Mouse (Mus musculus): ENCODE results near the gene 2610507B11Rik. TPM values are rescaled to one million over a fixed set of nuclear protein-coding genes. Genes with fewer than 3 reads are reported as not detected.

The 2610507B11Rik gene
- polyA plus RNA-seq, 1 experiment from 2014 or later: 67.2 TPM

GRCm38 (mm10) chr11:78327215-78327614, 65.7 kb downstream of the 2610507B11Rik start:
- ATAC-seq (ENCODE audit: low FRiP score): no peak
- Histone ChIP-seq H3K4me1 (replicated peaks) (peaks cover 32% of the 10 kb centered on the region), H3K9me3 (no peaks in the 10 kb centered on the region), H3K36me3 (peaks cover 4% of the 10 kb centered on the region), H3K4me2 (no peak overlapping the region), H3K9ac (no peak overlapping the region), H3K27ac (no peak overlapping the region), H3K27me3 (no peaks in the 10 kb centered on the region), H3K4me3 (no peak overlapping the region)
- 93% methylated on average over 4 of the region's 4 CpGs for WGBS

DNA sequence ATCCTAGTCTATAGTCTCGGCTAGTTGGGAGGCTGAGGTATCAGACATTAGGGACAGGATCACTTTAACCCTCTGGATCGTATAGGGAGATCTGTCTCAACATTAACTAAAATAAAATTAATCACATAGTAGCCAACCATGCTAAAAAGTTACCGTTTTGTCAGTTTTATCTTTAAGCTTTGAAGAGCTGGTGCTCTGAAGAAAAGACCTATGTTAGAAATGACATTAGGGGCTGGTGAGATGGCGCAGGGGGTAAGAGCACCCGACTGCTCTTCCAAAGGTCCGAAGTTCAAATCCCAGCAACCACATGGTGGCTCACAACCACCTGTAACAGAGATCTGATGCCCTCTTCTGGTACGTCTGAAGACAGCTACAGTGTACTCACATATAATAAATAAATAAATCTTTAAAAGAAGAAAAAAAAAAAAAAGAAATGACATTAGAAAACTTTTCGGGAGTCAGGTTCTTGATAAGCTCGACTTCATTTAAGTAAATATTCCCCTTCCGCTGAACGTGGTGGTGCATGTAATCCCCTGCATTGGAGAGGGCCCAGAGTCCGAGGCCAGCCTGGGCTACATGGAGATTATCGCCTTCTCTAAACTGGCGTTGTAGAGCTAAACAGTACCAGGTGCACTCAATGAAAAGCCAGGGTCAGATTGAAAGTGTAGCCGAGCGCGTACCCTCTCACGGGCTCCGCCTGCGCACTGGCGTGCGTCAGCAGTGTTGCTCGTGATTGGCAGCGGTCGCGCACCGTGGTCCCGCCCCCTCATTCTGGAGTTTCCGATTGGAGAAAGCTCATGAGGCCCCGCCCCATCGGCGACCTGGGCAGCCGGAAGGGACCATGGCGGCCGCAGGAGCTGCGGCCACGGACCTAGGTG, 66.3 kb downstream of the 2610507B11Rik start, which contains the start of gene Pigs:
Gene Pigs, plus strand, starts transcription at position 782 of the 878 bp plus-strand sequence.
- peaks cover 26% of the 10 kb centered on the region for H3K4me1 ChIP-seq (replicated peaks)
- H3K27me3 ChIP-seq: no peaks in the 10 kb centered on the region
- peaks cover 11% of the 10 kb centered on the region for H3K36me3 ChIP-seq
- peak within 1 kb of the TSS; percentile 91 for H3K9ac ChIP-seq
- peak; percentile 95 for ATAC-seq (ENCODE audit: low FRiP score)
- peak within 1 kb of the TSS; percentile 64 for H3K27ac ChIP-seq
- H3K4me2 ChIP-seq: peak within 1 kb of the TSS; percentile 92
- H3K9me3 ChIP-seq: no peaks in the 10 kb centered on the region
- WGBS: 12% methylated on average over 37 of the region's 37 CpGs
- peak within 1 kb of the TSS; percentile 86 for H3K4me3 ChIP-seq

DNA sequence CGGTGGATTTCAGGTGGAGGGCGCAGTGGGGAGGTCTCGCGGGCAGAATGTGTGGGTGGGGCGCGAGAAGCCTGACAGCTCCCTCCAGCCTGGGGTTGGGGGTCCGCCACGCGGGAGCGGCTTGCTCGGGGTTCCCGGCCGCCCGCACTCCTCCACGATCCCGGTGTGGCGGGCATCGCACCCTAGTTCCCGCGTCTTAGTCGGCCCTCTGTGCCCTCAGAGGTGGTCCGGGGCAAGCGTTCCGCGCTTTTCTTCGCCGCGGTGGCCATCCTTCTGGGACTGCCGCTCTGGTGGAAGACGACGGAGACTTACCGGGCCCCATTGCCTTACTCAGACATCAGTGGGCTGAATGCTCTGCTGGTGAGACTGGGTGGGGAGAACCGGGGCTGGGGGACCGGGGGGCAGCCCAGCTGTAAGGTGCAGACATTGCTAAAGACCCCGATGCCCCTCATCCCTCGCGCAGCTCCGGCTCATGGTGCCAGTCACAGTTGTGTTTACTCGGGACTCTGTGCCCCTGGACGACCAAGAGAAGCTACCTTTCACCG, 67.0 kb downstream of the 2610507B11Rik start:
- Histone ChIP-seq H3K4me2 (peak overlapping the region; percentile 92), H3K36me3 (peaks cover 18% of the 10 kb centered on the region), H3K4me1 (replicated peaks) (peaks cover 19% of the 10 kb centered on the region), H3K27me3 (no peaks in the 10 kb centered on the region), H3K4me3 (peak overlapping the region; percentile 86), H3K9ac (peak overlapping the region; percentile 91), H3K9me3 (no peaks in the 10 kb centered on the region), H3K27ac (peak overlapping the region; percentile 64)
- WGBS: under 1% methylated on average over 41 of the region's 41 CpGs
- ATAC-seq (ENCODE audit: low FRiP score): peak; percentile 71

DNA sequence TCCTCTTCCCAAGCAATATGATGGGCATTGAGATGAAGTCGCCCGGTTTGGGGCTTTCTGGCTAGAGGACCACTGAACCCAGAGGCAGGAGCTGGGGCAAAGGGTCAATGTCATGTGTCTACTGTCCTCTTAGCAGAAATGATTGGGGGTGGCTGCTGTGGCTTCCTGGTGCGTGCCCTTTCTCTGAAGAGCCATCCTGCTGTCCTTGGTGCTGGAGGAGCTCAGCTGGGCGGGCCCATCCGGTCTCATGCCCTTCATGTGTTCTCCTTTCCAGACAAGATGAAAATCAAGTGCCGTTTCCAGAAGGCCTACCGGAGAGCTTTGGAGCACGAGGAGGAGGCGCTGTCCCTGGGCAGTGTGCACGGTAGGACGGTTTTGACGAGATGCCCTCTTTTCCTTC, 71.1 kb downstream of the 2610507B11Rik start:
- WGBS: 96% methylated on average over 12 of the region's 12 CpGs
- H3K9me3 ChIP-seq: no peaks in the 10 kb centered on the region
- no peak overlapping the region for H3K9ac ChIP-seq
- peaks cover 14% of the 10 kb centered on the region for H3K4me1 ChIP-seq (replicated peaks)
- no peak overlapping the region for H3K4me3 ChIP-seq
- H3K27ac ChIP-seq: no peak overlapping the region
- H3K4me2 ChIP-seq: no peak overlapping the region
- ATAC-seq (ENCODE audit: low FRiP score): no peak
- H3K27me3 ChIP-seq: no peaks in the 10 kb centered on the region
- H3K36me3 ChIP-seq: peaks cover 56% of the 10 kb centered on the region

DNA sequence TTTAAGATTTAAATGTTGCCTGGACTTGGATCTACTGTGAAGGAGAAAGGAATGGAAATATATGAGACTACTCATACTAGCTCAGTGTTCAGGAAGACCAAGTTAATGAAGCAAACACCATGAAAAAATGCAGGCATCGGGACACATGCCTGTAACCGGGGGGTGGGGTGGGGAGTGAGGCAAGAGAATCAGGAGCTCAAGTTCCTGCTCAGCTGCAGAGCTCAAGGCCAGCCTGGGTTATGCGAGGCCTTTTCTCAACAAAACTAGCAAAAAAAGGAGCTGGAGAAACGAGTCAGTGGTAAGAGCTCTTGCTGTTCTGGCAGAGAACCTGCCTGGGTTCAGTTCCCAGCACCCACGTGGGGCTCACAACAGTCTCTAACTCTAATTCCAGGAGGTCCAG, 72.4 kb downstream of the 2610507B11Rik start:
- H3K4me3 ChIP-seq: no peak overlapping the region
- 94% methylated on average over 5 of the region's 5 CpGs for WGBS
- H3K27ac ChIP-seq: no peak overlapping the region
- no peaks in the 10 kb centered on the region for H3K9me3 ChIP-seq
- H3K27me3 ChIP-seq: no peaks in the 10 kb centered on the region
- peaks cover 63% of the 10 kb centered on the region for H3K36me3 ChIP-seq
- peaks cover 11% of the 10 kb centered on the region for H3K4me1 ChIP-seq (replicated peaks)
- no peak for ATAC-seq (ENCODE audit: low FRiP score)
- H3K9ac ChIP-seq: no peak overlapping the region
- no peak overlapping the region for H3K4me2 ChIP-seq

DNA sequence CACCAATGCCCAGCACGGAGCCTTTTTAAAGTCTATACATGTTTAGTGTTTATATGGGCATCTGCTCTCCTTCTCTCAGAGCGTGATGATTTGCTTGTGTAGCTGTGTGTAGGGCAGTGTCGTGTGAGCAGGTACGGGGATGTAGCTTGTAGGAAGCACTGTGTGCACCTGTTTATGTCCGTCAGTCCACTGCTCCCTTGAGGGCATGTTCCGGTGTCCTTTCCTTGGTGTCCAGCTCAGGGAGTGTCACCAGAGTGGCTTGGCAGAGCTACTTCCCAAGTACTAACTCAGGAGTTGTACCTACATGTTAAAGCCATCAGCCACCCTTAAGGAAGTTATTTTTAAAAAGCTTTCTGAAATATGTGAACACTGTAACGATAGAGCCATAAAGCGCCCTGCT, 75.5 kb downstream of the 2610507B11Rik start:
- Histone ChIP-seq H3K4me3 (no peak overlapping the region), H3K36me3 (peaks cover 89% of the 10 kb centered on the region), H3K9ac (no peak overlapping the region), H3K9me3 (no peaks in the 10 kb centered on the region), H3K27ac (no peak overlapping the region), H3K27me3 (no peaks in the 10 kb centered on the region), H3K4me2 (no peak overlapping the region), H3K4me1 (replicated peaks) (no peaks in the 10 kb centered on the region)
- 95% methylated on average over 8 of the region's 8 CpGs for WGBS
- ATAC-seq (ENCODE audit: low FRiP score): no peak

Other genes with a start within 250 kb of the 2610507B11Rik start
- gene Dhrs13, start 229.5 kb upstream of the 2610507B11Rik start, polyA plus RNA-seq (2015; fragmentation: Nextera tagmentation; extraction: Ambion mirVana): 37.1 and 39.3 TPM in 2 replicates
- 80.5 and 86.4 TPM in 2 replicates for gene Flot2, start 223.8 kb upstream of the 2610507B11Rik start, polyA plus RNA-seq (2015; fragmentation: Nextera tagmentation; extraction: Ambion mirVana)
- 31.5 and 32.0 TPM in 2 replicates for gene Eral1, start 181.4 kb upstream of the 2610507B11Rik start, polyA plus RNA-seq (2015; fragmentation: Nextera tagmentation; extraction: Ambion mirVana)
- gene Fam222b, start 167.1 kb upstream of the 2610507B11Rik start, polyA plus RNA-seq (2015; fragmentation: Nextera tagmentation; extraction: Ambion mirVana): 28.2 and 31.4 TPM in 2 replicates
- 125 and 127 TPM in 2 replicates for gene Traf4, start 96.2 kb upstream of the 2610507B11Rik start, polyA plus RNA-seq (2015; fragmentation: Nextera tagmentation; extraction: Ambion mirVana)
- gene Nek8, start 85.1 kb upstream of the 2610507B11Rik start, polyA plus RNA-seq (2015; fragmentation: Nextera tagmentation; extraction: Ambion mirVana): 6.6 and 6.7 TPM in 2 replicates
- gene Tlcd1, start 85.0 kb upstream of the 2610507B11Rik start, polyA plus RNA-seq (2015; fragmentation: Nextera tagmentation; extraction: Ambion mirVana): 7.0 and 8.3 TPM in 2 replicates
- gene Rpl23a, start 78.2 kb upstream of the 2610507B11Rik start, polyA plus RNA-seq (2015; fragmentation: Nextera tagmentation; extraction: Ambion mirVana): 913 and 965 TPM in 2 replicates
- 53.2 TPM in 2 replicates for gene Rab34, start 73.3 kb upstream of the 2610507B11Rik start, polyA plus RNA-seq (2015; fragmentation: Nextera tagmentation; extraction: Ambion mirVana)
- gene Proca1, start 68.4 kb upstream of the 2610507B11Rik start, polyA plus RNA-seq (2015; fragmentation: Nextera tagmentation; extraction: Ambion mirVana): 2.5 and 3.3 TPM in 2 replicates
- gene Sdf2, start 16.0 kb upstream of the 2610507B11Rik start, polyA plus RNA-seq (2015; fragmentation: Nextera tagmentation; extraction: Ambion mirVana): 87.1 and 87.8 TPM in 2 replicates
- 29.9 and 30.1 TPM in 2 replicates for gene Supt6, start 15.8 kb upstream of the 2610507B11Rik start, polyA plus RNA-seq (2015; fragmentation: Nextera tagmentation; extraction: Ambion mirVana)
- gene BC030499, start 29.1 kb downstream of the 2610507B11Rik start, polyA plus RNA-seq (2015; fragmentation: Nextera tagmentation; extraction: Ambion mirVana): 0.19 and 0.49 TPM in 2 replicates
- gene Spag5, start 39.8 kb downstream of the 2610507B11Rik start, polyA plus RNA-seq (2015; fragmentation: Nextera tagmentation; extraction: Ambion mirVana): 9.9 and 10.2 TPM in 2 replicates
- 144 and 175 TPM in 2 replicates for gene Aldoc, start 61.2 kb downstream of the 2610507B11Rik start, polyA plus RNA-seq (2015; fragmentation: Nextera tagmentation; extraction: Ambion mirVana)
- gene Pigs, start 66.7 kb downstream of the 2610507B11Rik start, polyA plus RNA-seq (2015; fragmentation: Nextera tagmentation; extraction: Ambion mirVana): 75.0 and 78.2 TPM in 2 replicates
- 75.1 and 76.7 TPM in 2 replicates for gene Unc119, start 81.7 kb downstream of the 2610507B11Rik start, polyA plus RNA-seq (2015; fragmentation: Nextera tagmentation; extraction: Ambion mirVana)
- gene Foxn1, start 124.8 kb downstream of the 2610507B11Rik start, polyA plus RNA-seq (2015; fragmentation: Nextera tagmentation; extraction: Ambion mirVana): not detected in 2 replicates
- gene Slc13a2, start 160.5 kb downstream of the 2610507B11Rik start, polyA plus RNA-seq (2015; fragmentation: Nextera tagmentation; extraction: Ambion mirVana): not detected in 2 replicates
- 22.2 and 22.9 TPM in 2 replicates for gene Slc46a1, start 203.9 kb downstream of the 2610507B11Rik start, polyA plus RNA-seq (2015; fragmentation: Nextera tagmentation; extraction: Ambion mirVana)
- 45.0 and 47.2 TPM in 2 replicates for gene Sarm1, start 236.0 kb downstream of the 2610507B11Rik start, polyA plus RNA-seq (2015; fragmentation: Nextera tagmentation; extraction: Ambion mirVana)
- gene Vtn, start 237.3 kb downstream of the 2610507B11Rik start, polyA plus RNA-seq (2015; fragmentation: Nextera tagmentation; extraction: Ambion mirVana): 171 and 184 TPM in 2 replicates
- 0.13 and 0.19 TPM in 2 replicates for gene Sebox, start 241.7 kb downstream of the 2610507B11Rik start, polyA plus RNA-seq (2015; fragmentation: Nextera tagmentation; extraction: Ambion mirVana)